Mouse (Mus musculus): ENCODE results near the gene Olfr1359. TPM values are rescaled to one million over a fixed set of nuclear protein-coding genes. Genes with fewer than 3 reads are reported as not detected.
"Not testable (repeated sequence)": the region's sequence is repeated elsewhere in the genome, so short reads cannot be mapped to it uniquely, and the experiment has no call there.

Olfr1359 gene
- total and polyA plus RNA-seq, 3 experiments = 0.22 TPM; not detected in 2

DNA sequence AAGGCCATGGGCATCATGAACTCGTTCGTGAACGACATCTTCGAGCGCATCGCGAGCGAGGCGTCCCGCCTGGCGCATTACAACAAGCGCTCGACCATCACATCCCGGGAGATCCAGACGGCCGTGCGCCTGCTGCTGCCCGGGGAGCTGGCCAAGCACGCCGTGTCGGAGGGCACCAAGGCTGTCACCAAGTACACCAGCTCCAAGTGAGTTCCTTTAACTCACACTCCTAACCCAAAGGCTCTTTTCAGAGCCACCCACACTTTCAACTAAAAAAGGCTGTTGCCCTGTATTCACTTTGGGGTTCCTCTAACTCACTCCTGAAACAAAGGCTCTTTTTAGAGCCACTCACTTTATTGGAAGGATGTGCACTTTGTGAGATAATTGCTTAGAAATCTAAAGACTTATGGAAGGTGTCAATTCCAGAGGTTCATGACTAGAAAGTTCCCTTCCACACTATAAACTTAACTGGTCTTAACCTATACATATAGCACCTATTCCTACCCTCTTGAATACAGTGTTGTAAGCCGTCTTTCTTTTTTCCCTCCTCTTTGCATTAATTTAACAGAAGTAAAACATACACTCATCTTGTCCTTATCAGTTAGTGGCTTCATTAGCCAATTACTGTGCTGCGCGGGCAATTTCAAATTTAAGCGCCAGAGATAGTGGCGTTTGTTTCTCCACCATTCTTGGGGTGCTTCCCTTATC lies 56.5 kb downstream of the Olfr1359 start:
- not testable (repeated sequence) for DNase-seq (ENCODE audit: low spot score)
- peak; percentile 35; the same call in 1 of the 2 replicates for ATAC-seq (ENCODE audit: extremely low read depth, insufficient number of reproducible peaks, low FRiP score, poor library complexity, severe bottlenecking)

GRCm38 (mm10) chr13:21755707-21756106 lies 57.8 kb downstream of the Olfr1359 start:
- no peak for TF ChIP-seq GATA1 (IDR thresholded peaks at IDR 0.05; ENCODE audit: borderline replicate concordance, low read length)
- TF ChIP-seq POLR2AphosphoS5 (IDR thresholded peaks at IDR 0.05; ENCODE audit: insufficient replicate concordance, low read depth, low read length) = no peak
- TF ChIP-seq CTCF (IDR thresholded peaks at IDR 0.05; ENCODE audit: low read depth, low read length) = no peak
- TF ChIP-seq GATA2 (IDR thresholded peaks at IDR 0.05; ENCODE audit: borderline replicate concordance, low read depth, low read length) = no peak
- no peak for TF ChIP-seq TAL1 (conservative IDR thresholded peaks at IDR 0.05; ENCODE audit: low read depth, low read length)
- no peak for DNase-seq (ENCODE audit: low spot score)
- ATAC-seq (ENCODE audit: extremely low read depth, insufficient number of reproducible peaks, low FRiP score, poor library complexity, severe bottlenecking) = no peak
- Histone ChIP-seq H3K4me1 (ENCODE audit: insufficient read depth, low read depth, low read length) (peaks cover 25% of the 10 kb centered on the region), H3K9me3 (replicated peaks) (no peaks in the 10 kb centered on the region), H3K27me3 (ENCODE audit: insufficient read depth, low read length) (no peaks in the 10 kb centered on the region), H3K36me3 (replicated peaks) (no peaks in the 10 kb centered on the region), H3K4me3 (ENCODE audit: low read depth, low read length) (no peak overlapping the region)

More for the DNA sequence above, 56.5 kb downstream of the Olfr1359 start:
- peak; percentile 92 for TF ChIP-seq POLR2AphosphoS5 (IDR thresholded peaks at IDR 0.05; ENCODE audit: insufficient replicate concordance, low read depth, low read length)
- not testable (repeated sequence) for H3K9me3 ChIP-seq (replicated peaks); H3K27me3 ChIP-seq (ENCODE audit: insufficient read depth, low read length); H3K4me3 ChIP-seq (ENCODE audit: low read depth, low read length); H3K36me3 ChIP-seq (replicated peaks)
- H3K4me1 ChIP-seq (ENCODE audit: insufficient read depth, low read depth, low read length) = peaks cover 29% of the 10 kb centered on the region

Other genes starting within 250 kb of the Olfr1359 start
Only the 20 nearest of the 33 such genes appear.
- not detected in 2 replicates for gene Olfr1364, start 116.4 kb upstream of the Olfr1359 start, total RNA-seq (2014; fragmentation: Nextera tagmentation)
- 0.17 and 0.27 TPM in 2 replicates for gene Olfr1364, start 116.4 kb upstream of the Olfr1359 start, total RNA-seq (2017)
- not detected in 2 replicates for gene Olfr1364, start 116.4 kb upstream of the Olfr1359 start, polyA plus RNA-seq (2012)
- not detected in 2 replicates for gene Olfr1362, start 84.1 kb upstream of the Olfr1359 start, total RNA-seq (2014; fragmentation: Nextera tagmentation)
- gene Olfr1362, start 84.1 kb upstream of the Olfr1359 start, total RNA-seq (2017) = 0.06 TPM in 1 of 2 replicates, not detected in the other
- gene Olfr1362, start 84.1 kb upstream of the Olfr1359 start, polyA plus RNA-seq (2012) = not detected in 2 replicates
- gene Olfr11, start 55.6 kb upstream of the Olfr1359 start, total RNA-seq (2014; fragmentation: Nextera tagmentation) = not detected in 2 replicates
- gene Olfr11, start 55.6 kb upstream of the Olfr1359 start, total RNA-seq (2017) = 0.05 TPM in 1 of 2 replicates, not detected in the other
- gene Olfr11, start 55.6 kb upstream of the Olfr1359 start, polyA plus RNA-seq (2012) = not detected in 2 replicates
- gene Olfr1361, start 34.7 kb upstream of the Olfr1359 start, total RNA-seq (2014; fragmentation: Nextera tagmentation) = not detected in 2 replicates
- gene Olfr1361, start 34.7 kb upstream of the Olfr1359 start, total RNA-seq (2017) = 0.05 and 0.17 TPM in 2 replicates
- gene Olfr1361, start 34.7 kb upstream of the Olfr1359 start, polyA plus RNA-seq (2012) = not detected in 2 replicates
- gene Olfr1360, start 20.7 kb upstream of the Olfr1359 start, total RNA-seq (2014; fragmentation: Nextera tagmentation) = not detected in 2 replicates
- gene Olfr1360, start 20.7 kb upstream of the Olfr1359 start, total RNA-seq (2017) = not detected in 2 replicates
- gene Olfr1360, start 20.7 kb upstream of the Olfr1359 start, polyA plus RNA-seq (2012) = not detected in 2 replicates
- 900 and 963 TPM in 2 replicates for gene Hist1h2bl, start 18.0 kb downstream of the Olfr1359 start, total RNA-seq (2014; fragmentation: Nextera tagmentation)
- 1,351 and 1,816 TPM in 2 replicates for gene Hist1h2bl, start 18.0 kb downstream of the Olfr1359 start, total RNA-seq (2017)
- 2.1 and 8.3 TPM in 2 replicates for gene Hist1h2bl, start 18.0 kb downstream of the Olfr1359 start, polyA plus RNA-seq (2012)
- 968 and 989 TPM in 2 replicates for gene Hist1h2ai, start 18.3 kb downstream of the Olfr1359 start, total RNA-seq (2014; fragmentation: Nextera tagmentation)
- 2,644 and 2,651 TPM in 2 replicates for gene Hist1h2ai, start 18.3 kb downstream of the Olfr1359 start, total RNA-seq (2017)
- 2,561 and 4,652 TPM in 2 replicates for gene Hist1h2ai, start 18.3 kb downstream of the Olfr1359 start, polyA plus RNA-seq (2012)
- 178 and 383 TPM in 2 replicates for gene Hist1h3h, start 19.5 kb downstream of the Olfr1359 start, total RNA-seq (2014; fragmentation: Nextera tagmentation)
- 634 and 1,163 TPM in 2 replicates for gene Hist1h3h, start 19.5 kb downstream of the Olfr1359 start, total RNA-seq (2017)
- 29.3 and 131 TPM in 2 replicates for gene Hist1h3h, start 19.5 kb downstream of the Olfr1359 start, polyA plus RNA-seq (2012)
- 170 and 209 TPM in 2 replicates for gene Hist1h2bm, start 23.9 kb downstream of the Olfr1359 start, total RNA-seq (2014; fragmentation: Nextera tagmentation)
- gene Hist1h2bm, start 23.9 kb downstream of the Olfr1359 start, total RNA-seq (2017) = 309 and 556 TPM in 2 replicates
- 1.2 and 3.4 TPM in 2 replicates for gene Hist1h2bm, start 23.9 kb downstream of the Olfr1359 start, polyA plus RNA-seq (2012)
- 20.2 and 51.9 TPM in 2 replicates for gene Hist1h4j, start 37.0 kb downstream of the Olfr1359 start, total RNA-seq (2014; fragmentation: Nextera tagmentation)
- gene Hist1h4j, start 37.0 kb downstream of the Olfr1359 start, total RNA-seq (2017) = 121 TPM in 2 replicates
- gene Hist1h4j, start 37.0 kb downstream of the Olfr1359 start, polyA plus RNA-seq (2012) = 1.2 and 6.4 TPM in 2 replicates
- gene Hist1h4k, start 52.4 kb downstream of the Olfr1359 start, total RNA-seq (2014; fragmentation: Nextera tagmentation) = 1,076 and 1,147 TPM in 2 replicates
- gene Hist1h4k, start 52.4 kb downstream of the Olfr1359 start, total RNA-seq (2017) = 4,982 and 5,364 TPM in 2 replicates
- 12.1 and 66.9 TPM in 2 replicates for gene Hist1h4k, start 52.4 kb downstream of the Olfr1359 start, polyA plus RNA-seq (2012)
- 1,742 and 2,057 TPM in 2 replicates for gene Hist1h2ak, start 55.7 kb downstream of the Olfr1359 start, total RNA-seq (2014; fragmentation: Nextera tagmentation)
- 1,288 and 1,589 TPM in 2 replicates for gene Hist1h2ak, start 55.7 kb downstream of the Olfr1359 start, total RNA-seq (2017)
- gene Hist1h2ak, start 55.7 kb downstream of the Olfr1359 start, polyA plus RNA-seq (2012) = 71.1 and 196 TPM in 2 replicates
- 350 and 535 TPM in 2 replicates for gene Hist1h2bn, start 56.0 kb downstream of the Olfr1359 start, total RNA-seq (2014; fragmentation: Nextera tagmentation)
- 410 and 794 TPM in 2 replicates for gene Hist1h2bn, start 56.0 kb downstream of the Olfr1359 start, total RNA-seq (2017)
- gene Hist1h2bn, start 56.0 kb downstream of the Olfr1359 start, polyA plus RNA-seq (2012) = 0.90 and 0.98 TPM in 2 replicates
- 919 and 956 TPM in 2 replicates for gene Hist1h1b, start 82.5 kb downstream of the Olfr1359 start, total RNA-seq (2014; fragmentation: Nextera tagmentation)
- gene Hist1h1b, start 82.5 kb downstream of the Olfr1359 start, total RNA-seq (2017) = 975 and 1,171 TPM in 2 replicates
- 2.9 and 8.3 TPM in 2 replicates for gene Hist1h1b, start 82.5 kb downstream of the Olfr1359 start, polyA plus RNA-seq (2012)
- gene Hist1h3i, start 85.3 kb downstream of the Olfr1359 start, total RNA-seq (2014; fragmentation: Nextera tagmentation) = 770 and 1,209 TPM in 2 replicates
- gene Hist1h3i, start 85.3 kb downstream of the Olfr1359 start, total RNA-seq (2017) = 347 and 472 TPM in 2 replicates
- gene Hist1h3i, start 85.3 kb downstream of the Olfr1359 start, polyA plus RNA-seq (2012) = 9.7 and 61.6 TPM in 2 replicates
- 14.4 and 62.3 TPM in 2 replicates for gene Hist1h2an, start 89.1 kb downstream of the Olfr1359 start, total RNA-seq (2014; fragmentation: Nextera tagmentation)
- gene Hist1h2an, start 89.1 kb downstream of the Olfr1359 start, total RNA-seq (2017) = 76.2 and 144 TPM in 2 replicates
- 18.0 and 48.6 TPM in 2 replicates for gene Hist1h2an, start 89.1 kb downstream of the Olfr1359 start, polyA plus RNA-seq (2012)
- 88.4 and 192 TPM in 2 replicates for gene Hist1h2bp, start 89.3 kb downstream of the Olfr1359 start, total RNA-seq (2014; fragmentation: Nextera tagmentation)
- 55.4 and 77.8 TPM in 2 replicates for gene Hist1h2bp, start 89.3 kb downstream of the Olfr1359 start, total RNA-seq (2017)
- 6.8 and 18.8 TPM in 2 replicates for gene Hist1h2bp, start 89.3 kb downstream of the Olfr1359 start, polyA plus RNA-seq (2012)
- 1,081 and 1,195 TPM in 2 replicates for gene Hist1h2bq, start 112.1 kb downstream of the Olfr1359 start, total RNA-seq (2014; fragmentation: Nextera tagmentation)
- 921 and 1,023 TPM in 2 replicates for gene Hist1h2bq, start 112.1 kb downstream of the Olfr1359 start, total RNA-seq (2017)
- 5.1 and 26.9 TPM in 2 replicates for gene Hist1h2bq, start 112.1 kb downstream of the Olfr1359 start, polyA plus RNA-seq (2012)
- 683 and 1,071 TPM in 2 replicates for gene Hist1h2ao, start 112.4 kb downstream of the Olfr1359 start, total RNA-seq (2014; fragmentation: Nextera tagmentation)
- not detected in 2 replicates for gene Hist1h2ao, start 112.4 kb downstream of the Olfr1359 start, total RNA-seq (2017)
- 11,503 and 23,832 TPM in 2 replicates for gene Hist1h2ao, start 112.4 kb downstream of the Olfr1359 start, polyA plus RNA-seq (2012)
- gene Hist1h4m, start 113.6 kb downstream of the Olfr1359 start, total RNA-seq (2014; fragmentation: Nextera tagmentation) = 95.2 and 203 TPM in 2 replicates
- 16.8 and 94.6 TPM in 2 replicates for gene Hist1h4m, start 113.6 kb downstream of the Olfr1359 start, total RNA-seq (2017)
- 35.5 TPM in 1 of 2 replicates, not detected in the other for gene Hist1h4m, start 113.6 kb downstream of the Olfr1359 start, polyA plus RNA-seq (2012)